Mouse (Mus musculus): ENCODE results near the gene Esp1. TPM values are rescaled to one million over a fixed set of nuclear protein-coding genes. Genes with fewer than 3 reads are reported as not detected.
"Not testable (repeated sequence)": the region's sequence is repeated elsewhere in the genome, so short reads cannot be mapped to it uniquely, and the experiment has no call there.

Gene Esp1
- not detected in 2 replicates for polyA plus RNA-seq (2015; fragmentation: Nextera tagmentation; extraction: Ambion mirVana)

GRCm38 (mm10) chr17:40726820-40727219 is at the start of gene Esp1:
TSS of gene Esp1 (plus strand) at chr17:40727120.
- Histone ChIP-seq H3K9ac (no peak within 1 kb of the TSS), H3K27ac (no peak within 1 kb of the TSS), H3K9me3 (no peaks in the 10 kb centered on the region), H3K4me3 (no peak within 1 kb of the TSS), H3K4me1 (no peaks in the 10 kb centered on the region), H3K27me3 (no peaks in the 10 kb centered on the region), H3K36me3 (no peaks in the 10 kb centered on the region), H3K4me2 (no peak within 1 kb of the TSS)
- no peak for ATAC-seq (ENCODE audit: insufficient number of reproducible peaks, insufficient read depth, low FRiP score, low TSS enrichment, low read depth)
- WGBS: 83% methylated on average over 2 of the region's 2 CpGs

DNA sequence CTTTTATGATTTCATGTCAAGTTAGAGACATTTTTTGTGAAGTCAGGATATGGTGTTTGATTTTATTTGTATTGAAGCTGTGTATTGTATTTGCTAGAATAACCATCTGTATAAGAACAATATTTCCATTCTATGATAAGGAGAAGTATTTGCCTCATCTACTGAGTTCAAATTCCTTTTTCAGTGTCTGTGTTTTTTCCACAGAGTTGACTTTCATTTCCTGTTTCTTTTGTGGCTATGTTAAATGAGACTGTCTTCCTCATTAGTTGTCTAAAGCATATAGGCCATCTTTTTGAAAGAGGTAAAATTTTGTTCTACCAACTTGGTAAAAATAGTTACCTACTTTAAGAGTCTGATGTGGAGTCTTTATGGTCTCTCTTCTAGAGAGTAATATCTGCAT is 10.6 kb upstream of the Esp1 start:
- Histone ChIP-seq H3K4me2 (no peak overlapping the region), H3K9me3 (no peaks in the 10 kb centered on the region), H3K4me3 (no peak overlapping the region), H3K27ac (no peak overlapping the region), H3K4me1 (no peaks in the 10 kb centered on the region), H3K27me3 (no peaks in the 10 kb centered on the region), H3K36me3 (no peaks in the 10 kb centered on the region), H3K9ac (no peak overlapping the region)
- ATAC-seq (ENCODE audit: insufficient number of reproducible peaks, insufficient read depth, low FRiP score, low TSS enrichment, low read depth): no peak

- not testable (repeated sequence) for H3K9ac ChIP-seq; H3K4me3 ChIP-seq; H3K36me3 ChIP-seq; H3K4me2 ChIP-seq; ATAC-seq (ENCODE audit: insufficient number of reproducible peaks, insufficient read depth, low FRiP score, low TSS enrichment, low read depth); H3K4me1 ChIP-seq; H3K27ac ChIP-seq; H3K27me3 ChIP-seq; H3K9me3 ChIP-seq
Measured at GRCm38 (mm10) chr17:40717055-40717454, 9.9 kb upstream of the Esp1 start.

DNA sequence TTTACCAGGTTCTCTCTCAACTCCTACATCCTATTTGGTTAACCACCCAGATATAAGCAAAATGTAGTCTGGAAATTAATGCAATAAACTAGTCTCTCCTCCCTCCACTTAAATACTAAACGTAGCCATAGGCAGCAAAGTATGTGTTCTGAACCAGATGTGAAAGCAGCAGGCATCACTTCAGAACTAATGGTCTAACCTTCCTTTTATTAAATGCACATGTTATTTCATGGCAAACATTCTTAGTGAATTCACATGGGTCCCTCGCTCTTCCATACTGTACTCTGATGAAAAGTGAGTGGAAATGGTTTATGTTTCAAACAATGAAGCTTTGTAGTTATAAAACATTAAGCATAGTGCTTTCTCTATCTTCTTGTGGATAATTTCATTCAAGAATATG is 4.4 kb downstream of the Esp1 start:
- H3K4me3 ChIP-seq: no peak overlapping the region
- no peaks in the 10 kb centered on the region for H3K4me1 ChIP-seq
- H3K9ac ChIP-seq: no peak overlapping the region
- H3K36me3 ChIP-seq: no peaks in the 10 kb centered on the region
- no peaks in the 10 kb centered on the region for H3K27me3 ChIP-seq
- no peak overlapping the region for H3K27ac ChIP-seq
- no peaks in the 10 kb centered on the region for H3K9me3 ChIP-seq
- no peak overlapping the region for H3K4me2 ChIP-seq
- ATAC-seq (ENCODE audit: insufficient number of reproducible peaks, insufficient read depth, low FRiP score, low TSS enrichment, low read depth): no peak
- WGBS: 27% methylated on average over 2 of the region's 2 CpGs

DNA sequence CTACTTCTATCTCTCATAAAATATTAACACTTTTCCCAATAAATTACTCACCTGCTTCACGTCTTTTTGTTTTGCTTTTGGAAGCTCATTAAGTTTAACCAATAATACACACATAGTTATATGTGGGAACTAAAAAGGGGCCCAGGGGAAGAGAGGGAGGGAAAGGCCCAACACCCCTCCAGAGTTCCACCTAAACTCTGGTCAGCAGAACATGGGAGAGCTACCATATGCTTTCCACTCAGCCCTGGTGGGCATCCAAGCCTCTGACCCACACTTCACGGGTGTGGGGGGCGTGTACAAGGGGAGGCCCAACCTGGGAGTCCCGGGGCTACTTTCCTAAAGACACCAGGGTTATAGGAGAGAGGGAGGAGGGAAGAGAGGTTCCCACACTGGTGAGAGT is 4.8 kb downstream of the Esp1 start:
- Histone ChIP-seq H3K36me3 (no peaks in the 10 kb centered on the region), H3K27me3 (no peaks in the 10 kb centered on the region), H3K9ac (no peak overlapping the region), H3K27ac (no peak overlapping the region), H3K4me2 (no peak overlapping the region), H3K9me3 (no peaks in the 10 kb centered on the region), H3K4me3 (no peak overlapping the region), H3K4me1 (no peaks in the 10 kb centered on the region)
- 51% methylated on average over 4 of the region's 4 CpGs for WGBS
- no peak for ATAC-seq (ENCODE audit: insufficient number of reproducible peaks, insufficient read depth, low FRiP score, low TSS enrichment, low read depth)

DNA sequence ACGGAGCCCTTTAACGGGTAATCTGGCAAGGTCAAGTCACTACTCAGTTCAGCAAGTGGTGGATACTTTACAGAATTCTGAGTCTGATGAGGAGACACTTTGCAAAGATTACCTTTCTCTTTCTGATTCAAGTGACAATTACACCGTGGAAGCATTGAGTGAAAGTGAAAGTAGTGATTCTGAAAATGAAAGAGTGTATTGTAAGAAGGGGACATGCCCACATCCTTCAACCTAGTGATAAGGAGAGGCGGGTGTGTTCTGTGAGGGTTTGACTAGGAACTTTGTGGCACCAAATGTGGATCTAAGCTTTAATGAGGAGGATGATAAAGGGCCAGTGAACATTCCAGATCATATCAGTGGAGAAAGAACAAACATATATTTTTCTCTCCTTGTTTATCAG is 36.7 kb downstream of the Esp1 start:
- Histone ChIP-seq H3K36me3 (no peaks in the 10 kb centered on the region), H3K27ac (no peak overlapping the region), H3K9ac (no peak overlapping the region), H3K4me1 (no peaks in the 10 kb centered on the region), H3K4me2 (no peak overlapping the region), H3K9me3 (no peaks in the 10 kb centered on the region), H3K4me3 (no peak overlapping the region), H3K27me3 (no peaks in the 10 kb centered on the region)
- ATAC-seq (ENCODE audit: insufficient number of reproducible peaks, insufficient read depth, low FRiP score, low TSS enrichment, low read depth): no peak
- WGBS: 74% methylated on average over 4 of the region's 4 CpGs

DNA sequence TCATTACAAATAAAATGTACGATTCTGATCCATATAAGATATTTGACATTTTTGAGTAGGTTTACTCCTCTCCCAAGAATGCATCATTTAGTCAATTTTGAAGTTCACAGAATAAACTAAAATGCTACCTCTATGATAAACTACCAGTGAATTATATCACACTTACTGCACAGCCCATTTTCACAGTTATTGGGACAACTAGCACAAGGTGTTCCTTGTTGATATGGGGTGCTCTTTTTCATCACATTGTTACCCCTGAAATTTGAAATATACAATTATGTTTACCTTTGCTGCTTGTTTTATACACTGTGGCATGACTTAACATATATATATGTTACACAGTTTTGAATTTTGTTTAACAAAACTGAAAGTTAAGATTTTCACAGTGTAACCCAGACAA is 40.2 kb downstream of the Esp1 start:
- Histone ChIP-seq H3K4me1 (no peaks in the 10 kb centered on the region), H3K36me3 (no peaks in the 10 kb centered on the region), H3K4me2 (no peak overlapping the region), H3K27ac (no peak overlapping the region), H3K4me3 (no peak overlapping the region), H3K9ac (no peak overlapping the region), H3K27me3 (no peaks in the 10 kb centered on the region), H3K9me3 (no peaks in the 10 kb centered on the region)
- WGBS: 89% methylated on average over 1 of the region's 1 CpGs
- no peak for ATAC-seq (ENCODE audit: insufficient number of reproducible peaks, insufficient read depth, low FRiP score, low TSS enrichment, low read depth)

Other genes with a start within 250 kb of the Esp1 start
- not detected in 2 replicates for gene Esp8, start 207.1 kb upstream of the Esp1 start, polyA plus RNA-seq (2015; fragmentation: Nextera tagmentation; extraction: Ambion mirVana)
- not detected in 2 replicates for gene Esp6, start 165.6 kb upstream of the Esp1 start, polyA plus RNA-seq (2015; fragmentation: Nextera tagmentation; extraction: Ambion mirVana)
- not detected in 2 replicates for gene Esp4, start 128.5 kb upstream of the Esp1 start, polyA plus RNA-seq (2015; fragmentation: Nextera tagmentation; extraction: Ambion mirVana)
- gene Esp3, start 95.0 kb upstream of the Esp1 start, polyA plus RNA-seq (2015; fragmentation: Nextera tagmentation; extraction: Ambion mirVana): not detected in 2 replicates
- gene Crisp2, start 79.9 kb downstream of the Esp1 start, polyA plus RNA-seq (2015; fragmentation: Nextera tagmentation; extraction: Ambion mirVana): not detected in 2 replicates
- 0.79 and 2.4 TPM in 2 replicates for gene Rhag, start 84.0 kb downstream of the Esp1 start, polyA plus RNA-seq (2015; fragmentation: Nextera tagmentation; extraction: Ambion mirVana)
- 1.8 and 2.0 TPM in 2 replicates for gene 9130008F23Rik, start 153.4 kb downstream of the Esp1 start, polyA plus RNA-seq (2015; fragmentation: Nextera tagmentation; extraction: Ambion mirVana)
- 0.21 and 0.89 TPM in 2 replicates for gene Glyatl3, start 187.2 kb downstream of the Esp1 start, polyA plus RNA-seq (2015; fragmentation: Nextera tagmentation; extraction: Ambion mirVana)
- 37.4 and 40.3 TPM in 2 replicates for gene Mut, start 207.6 kb downstream of the Esp1 start, polyA plus RNA-seq (2015; fragmentation: Nextera tagmentation; extraction: Ambion mirVana)
- gene Cenpq, start 207.9 kb downstream of the Esp1 start, polyA plus RNA-seq (2015; fragmentation: Nextera tagmentation; extraction: Ambion mirVana): 29.2 and 30.6 TPM in 2 replicates

Measured in embryonic facial prominence, embryonic 13.5 days (tissue).